Mouse (Mus musculus) liver, adult 2 months (tissue): ENCODE results near the gene Olfr432. TPM values are rescaled to one million over a fixed set of nuclear protein-coding genes. Genes with fewer than 3 reads are reported as not detected.

Source experiments
- DNase-seq: peaks from one replicate; pipeline ENCODE4 v3.0.0-alpha.2; 2011; ENCODE audit warnings: low read depth, low spot score; ENCODE audit errors: extremely low read depth
- H3K27ac ChIP-seq: fragments of 200-500 bp; replicated peaks from 2 replicates; pipeline ENCODE4 v1.5.1; 2012; ENCODE audit warnings: low read depth, mild to moderate bottlenecking, control low read depth, inconsistent platforms, low read length; ENCODE audit not compliant: insufficient read depth
- H3K27me3 ChIP-seq: fragments of 200-500 bp; 2 replicates; pipeline ENCODE4 v1.6.1; 2012; ENCODE audit warnings: mild to moderate bottlenecking, moderate library complexity, low read length, inconsistent platforms; ENCODE audit not compliant: control insufficient read depth, insufficient read depth
- H3K36me3 ChIP-seq: fragments of 200-500 bp; 2 replicates; pipeline ENCODE4 v1.6.1; 2012; ENCODE audit warnings: low read length, inconsistent platforms; ENCODE audit not compliant: control insufficient read depth, insufficient read depth
- H3K4me1 ChIP-seq: fragments of 200-500 bp; 2 replicates; pipeline ENCODE4 v1.6.1; 2011; ENCODE audit warnings: low read length; ENCODE audit not compliant: control insufficient read depth, insufficient read depth
- H3K4me3 ChIP-seq: fragments of 200-500 bp; 2 replicates; pipeline ENCODE4 v1.5.1; 2011; ENCODE audit warnings: low read depth, mild to moderate bottlenecking, control low read depth, low read length, moderate library complexity; ENCODE audit not compliant: insufficient read depth
- H3K79me2 ChIP-seq: fragments of 200-500 bp; 2 replicates; pipeline ENCODE4 v1.6.1; 2012; ENCODE audit warnings: inconsistent platforms, mild to moderate bottlenecking, low read length, moderate library complexity; ENCODE audit not compliant: control insufficient read depth, insufficient read depth
- H3K9ac ChIP-seq: fragments of 200-500 bp; 2 replicates; pipeline ENCODE4 v1.6.1; 2012; ENCODE audit warnings: low read depth, mild to moderate bottlenecking, control low read depth, inconsistent platforms, low read length
- CTCF ChIP-seq: fragments of 200-500 bp; IDR thresholded peaks from 2 replicates; pipeline ENCODE4 v1.5.1; 2011; ENCODE audit warnings: low read depth, low read length, control low read depth
- POLR2A ChIP-seq: fragments of 200-500 bp; IDR thresholded peaks from 2 replicates; pipeline ENCODE4 v1.6.1; 2011; ENCODE audit warnings: low read length, control low read depth; ENCODE audit not compliant: insufficient read depth; ENCODE audit errors: extremely low read depth
- WGBS: fragments of 180-500 bp; shearing (Covaris S2); methylation state at CpG from one replicate; pipeline ENCODE4 v1.1.7; 2018; 5-methylcytosine and 5-hydroxymethylcytosine counted together
- polyA plus RNA-seq: library from polyadenylated mRNA; depleted of rRNA; stranded (reverse); fragments of >200 nt; gene quantifications from 2 replicates; pipeline ENCODE4 v1.2.3, GENCODE M21; 2012
- total RNA-seq: library from RNA; depleted of rRNA; stranded (reverse); fragments of >200 nt; gene quantifications from 2 replicates; pipeline ENCODE4 v1.2.3, GENCODE M21; 2014

Olfr432 gene
- total and polyA plus RNA-seq, 2 experiments: not detected

- Histone ChIP-seq H3K4me1 (no peaks in the 10 kb centered on the region), H3K4me3 (no peak overlapping the region), H3K27ac (no peak overlapping the region), H3K36me3 (no peaks in the 10 kb centered on the region), H3K27me3 (no peaks in the 10 kb centered on the region), H3K79me2 (no peaks in the 10 kb centered on the region), H3K9ac (no peak overlapping the region)
- WGBS: 76% methylated on average over 4 of the region's 4 CpGs
- no peak for TF ChIP-seq POLR2A
- no peak for TF ChIP-seq CTCF
- no peak for DNase-seq
Observed at GRCm38 (mm10) chr1:174051515-174051914, 2.5 kb downstream of the Olfr432 start.

- Histone ChIP-seq H3K27me3 (no peaks in the 10 kb centered on the region), H3K27ac (no peak overlapping the region), H3K79me2 (no peaks in the 10 kb centered on the region), H3K9ac (no peak overlapping the region), H3K4me1 (no peaks in the 10 kb centered on the region), H3K36me3 (no peaks in the 10 kb centered on the region), H3K4me3 (no peak overlapping the region)
- 68% methylated on average over 5 of the region's 5 CpGs for WGBS
- DNase-seq: no peak
- no peak for TF ChIP-seq POLR2A
- TF ChIP-seq CTCF: no peak
Observed at GRCm38 (mm10) chr1:174051931-174052536, 3.0 kb downstream of the Olfr432 start.

DNA sequence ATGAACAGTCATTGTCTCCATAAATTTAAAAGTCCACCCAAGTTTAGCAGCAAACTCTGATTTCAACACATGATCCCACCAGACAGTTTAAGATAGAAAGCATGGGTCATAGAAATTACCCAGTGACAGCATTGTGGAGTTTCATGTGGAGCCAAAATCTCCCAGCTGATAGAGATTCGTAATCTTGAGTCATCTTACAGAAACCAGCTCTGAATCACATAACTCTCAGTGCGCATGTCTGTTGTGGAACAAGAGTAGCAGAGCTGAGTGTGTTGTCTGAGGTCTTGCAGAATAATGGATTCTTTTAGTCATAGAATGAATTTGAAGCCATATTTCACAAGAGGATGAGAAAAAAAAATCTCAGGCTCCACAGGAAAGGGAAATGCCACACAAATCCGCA, 4.0 kb downstream of the Olfr432 start:
- Histone ChIP-seq H3K9ac (no peak overlapping the region), H3K4me3 (no peak overlapping the region), H3K27ac (no peak overlapping the region), H3K4me1 (no peaks in the 10 kb centered on the region), H3K27me3 (no peaks in the 10 kb centered on the region), H3K36me3 (no peaks in the 10 kb centered on the region), H3K79me2 (no peaks in the 10 kb centered on the region)
- no peak for TF ChIP-seq CTCF
- no peak for TF ChIP-seq POLR2A
- no peak for DNase-seq
- WGBS: 67% methylated on average over 3 of the region's 3 CpGs

DNA sequence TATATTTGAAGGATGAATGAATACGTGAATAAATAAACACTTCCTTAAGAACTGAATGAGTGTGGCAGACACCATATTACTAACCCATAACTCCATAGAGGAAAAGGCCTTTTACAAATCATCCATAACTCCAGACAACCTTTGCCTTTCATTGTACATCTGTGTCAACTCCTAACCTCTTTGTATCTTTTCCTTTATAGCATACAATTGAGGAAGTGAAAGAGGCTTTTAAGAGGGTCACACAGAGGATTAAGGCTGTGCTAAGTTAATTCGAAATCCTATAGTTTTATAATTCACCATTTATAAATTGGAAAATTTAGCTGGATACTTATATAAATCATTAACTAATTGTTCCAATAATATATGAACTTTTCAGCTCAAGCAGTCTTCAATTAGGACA, 6.2 kb downstream of the Olfr432 start:
- H3K9ac ChIP-seq: no peak overlapping the region
- H3K4me3 ChIP-seq: no peak overlapping the region
- H3K4me1 ChIP-seq: no peaks in the 10 kb centered on the region
- TF ChIP-seq POLR2A (no peak), CTCF (no peak)
- no peaks in the 10 kb centered on the region for H3K27me3 ChIP-seq
- WGBS: 62% methylated on average over 2 of the region's 2 CpGs
- no peaks in the 10 kb centered on the region for H3K79me2 ChIP-seq
- no peak for DNase-seq
- no peak overlapping the region for H3K27ac ChIP-seq
- no peaks in the 10 kb centered on the region for H3K36me3 ChIP-seq

- Histone ChIP-seq H3K4me3 (no peak within 1 kb of the TSS), H3K4me1 (no peaks in the 10 kb centered on the region), H3K27me3 (no peaks in the 10 kb centered on the region), H3K79me2 (no peaks in the 10 kb centered on the region), H3K36me3 (no peaks in the 10 kb centered on the region), H3K27ac (no peak within 1 kb of the TSS), H3K9ac (no peak within 1 kb of the TSS)
- 78% methylated on average over 3 of the region's 3 CpGs for WGBS
- TF ChIP-seq CTCF (no peak), POLR2A (no peak)
- no peak for DNase-seq
Observed at GRCm38 (mm10) chr1:174066305-174066704, 17.3 kb downstream of the Olfr432 start, which contains the start of gene Olfr430. Gene Olfr430 (plus strand): TSS chr1:174066605.

- WGBS: 81% methylated on average over 2 of the region's 2 CpGs
- Histone ChIP-seq H3K4me1 (no peaks in the 10 kb centered on the region), H3K27me3 (no peaks in the 10 kb centered on the region), H3K27ac (no peak within 1 kb of the TSS), H3K4me3 (no peak within 1 kb of the TSS), H3K79me2 (no peaks in the 10 kb centered on the region), H3K9ac (no peak within 1 kb of the TSS), H3K36me3 (no peaks in the 10 kb centered on the region)
- TF ChIP-seq POLR2A: no peak
- no peak for TF ChIP-seq CTCF
- DNase-seq: no peak
Observed at GRCm38 (mm10) chr1:174084031-174084430, 35.0 kb downstream of the Olfr432 start, which contains the start of gene Olfr429. Gene Olfr429 (plus strand): TSS chr1:174084331.
